Mouse (Mus musculus): ENCODE results near the gene Pak6.

DNA sequence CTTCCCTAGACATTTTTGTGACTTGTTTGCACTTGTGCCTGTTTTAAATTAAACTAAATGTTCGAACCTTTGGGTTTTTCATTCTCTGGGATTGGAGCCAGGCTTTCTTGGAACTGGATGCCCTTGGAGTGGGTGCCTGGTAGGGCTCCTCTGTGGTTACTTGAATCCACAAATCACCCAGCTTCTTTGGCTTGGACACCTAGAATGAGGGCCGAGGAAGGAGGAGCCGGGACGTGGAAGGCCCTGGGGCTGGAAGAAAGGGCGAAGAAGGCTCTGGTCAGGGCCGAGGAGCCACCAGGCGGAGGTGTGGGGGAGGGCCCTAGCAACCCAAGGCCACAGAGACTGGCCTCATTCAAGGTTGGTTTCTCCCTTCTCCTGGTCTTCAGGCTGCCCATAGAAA is 34.9 kb downstream of the Pak6 start:
- TF ChIP-seq POLR2A (IDR thresholded peaks at IDR 0.05; ENCODE audit: insufficient read depth, low read depth, low read length) (no peak), CTCF (IDR thresholded peaks at IDR 0.05; ENCODE audit: insufficient read depth, low read depth, low read length) (no peak)
